Mouse (Mus musculus): Measurements from ENCODE around the gene Cpxm1. TPM values are rescaled to one million over a fixed set of nuclear protein-coding genes. Genes with fewer than 3 reads are reported as not detected.
A peak's percentile ranks its signal among the peaks of the same experiment; 100 is the strongest.
"Not testable (repeated sequence)": the region's sequence is repeated elsewhere in the genome, so short reads cannot be mapped to it uniquely, and the experiment has no call there.

Cpxm1 gene
- total RNA-seq, 1 experiment from 2014 or later = 4.8 TPM

GRCm38 (mm10) chr2:130406178-130406577 is 8.8 kb upstream of the Cpxm1 start, which contains the start of gene Tmem239:
TSS of gene Tmem239 (plus strand) at chr2:130406478.
- no peak for ATAC-seq (replicated peaks; ENCODE audit: low read depth, poor library complexity, severe bottlenecking)

GRCm38 (mm10) chr2:130404939-130405338 is 7.6 kb upstream of the Cpxm1 start, which contains the start of the genes Gm28372 and 1700020A23Rik:
TSS of gene Gm28372 (plus strand) at chr2:130405239.
TSS of gene 1700020A23Rik (plus strand) at chr2:130405259.
- ATAC-seq (replicated peaks; ENCODE audit: low read depth, poor library complexity, severe bottlenecking) = no peak

DNA sequence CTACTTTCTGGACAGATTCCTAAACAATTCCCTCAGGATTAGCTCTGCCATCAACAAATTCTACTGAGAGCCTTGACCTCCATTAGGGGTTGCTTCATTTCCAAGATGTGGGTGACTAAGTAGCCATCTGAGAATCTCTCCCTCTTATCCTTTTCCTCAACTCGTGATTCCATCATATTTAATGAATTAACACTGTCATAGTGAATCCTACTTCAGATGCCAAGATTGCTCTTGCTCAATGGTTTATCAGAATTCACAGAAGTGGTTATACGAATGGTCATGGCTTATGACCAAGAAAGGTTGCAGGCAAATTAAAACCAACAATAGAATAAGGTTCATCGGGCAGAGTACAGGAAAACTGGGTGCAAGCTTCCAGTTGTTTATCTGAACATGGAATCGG is 4.5 kb upstream of the Cpxm1 start:
- ATAC-seq (replicated peaks; ENCODE audit: low read depth, poor library complexity, severe bottlenecking) = no peak

- no peak for ATAC-seq (replicated peaks; ENCODE audit: low read depth, poor library complexity, severe bottlenecking)
These were observed 2.7 kb upstream of the Cpxm1 start for GRCm38 (mm10) chr2:130400046-130400445.

GRCm38 (mm10) chr2:130398091-130398490 is 717 bp upstream of the Cpxm1 start:
- peak; percentile 80 for ATAC-seq (replicated peaks; ENCODE audit: low read depth, poor library complexity, severe bottlenecking)

- no peak for ATAC-seq (replicated peaks; ENCODE audit: low read depth, poor library complexity, severe bottlenecking)
These were observed 1.7 kb downstream of the Cpxm1 start for GRCm38 (mm10) chr2:130395696-130396095.

- no peak for ATAC-seq (replicated peaks; ENCODE audit: low read depth, poor library complexity, severe bottlenecking)
These were observed 4.5 kb downstream of the Cpxm1 start for GRCm38 (mm10) chr2:130392836-130393235.

GRCm38 (mm10) chr2:130390993-130391625 is 6.3 kb downstream of the Cpxm1 start:
- no peak for ATAC-seq (replicated peaks; ENCODE audit: low read depth, poor library complexity, severe bottlenecking)

DNA sequence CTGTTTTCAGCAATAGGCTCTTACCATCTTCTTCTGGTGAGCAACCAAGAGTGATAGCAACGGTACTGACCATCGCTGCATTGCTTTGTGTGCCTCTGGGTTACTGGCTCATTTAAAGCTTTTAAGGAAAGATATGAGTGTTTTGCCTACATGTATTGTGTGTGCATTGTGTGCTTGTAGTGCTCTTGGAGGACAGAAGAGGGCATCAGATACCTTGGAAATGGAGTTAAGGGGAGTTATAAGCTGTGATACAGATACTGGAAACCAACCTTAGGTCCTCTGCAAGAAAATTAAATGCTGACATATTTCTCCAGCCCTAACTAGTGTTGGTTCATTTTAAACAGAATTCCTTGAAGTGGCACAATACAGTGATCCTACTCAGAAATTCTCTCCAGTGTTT is 8.6 kb downstream of the Cpxm1 start:
- ATAC-seq (replicated peaks; ENCODE audit: low read depth, poor library complexity, severe bottlenecking) = peak; percentile 73

- no peak for ATAC-seq (replicated peaks; ENCODE audit: low read depth, poor library complexity, severe bottlenecking)
These were observed 11.2 kb downstream of the Cpxm1 start for GRCm38 (mm10) chr2:130386212-130386611.

GRCm38 (mm10) chr2:130383895-130384294 is 13.5 kb downstream of the Cpxm1 start:
- ATAC-seq (replicated peaks; ENCODE audit: low read depth, poor library complexity, severe bottlenecking) = no peak

DNA sequence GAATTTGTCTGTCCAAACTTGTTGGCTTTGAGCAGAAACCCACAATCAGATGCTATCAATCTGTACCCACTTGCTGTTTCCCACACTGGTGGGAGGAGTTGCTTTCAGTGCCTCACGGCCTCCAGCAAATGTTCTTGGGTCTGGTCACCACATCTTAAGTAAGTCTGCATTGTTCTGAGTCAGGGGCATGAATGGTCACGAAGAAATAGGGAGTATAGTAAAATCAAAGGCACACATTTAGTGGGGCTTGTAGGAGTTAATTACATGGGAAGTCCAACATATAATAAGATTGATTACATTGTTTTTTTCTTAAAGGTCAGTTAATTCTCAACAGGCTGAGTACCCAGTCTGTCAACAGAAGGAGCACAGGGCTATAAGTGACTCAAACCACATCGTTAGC is 14.2 kb downstream of the Cpxm1 start:
- no peak for ATAC-seq (replicated peaks; ENCODE audit: low read depth, poor library complexity, severe bottlenecking)

DNA sequence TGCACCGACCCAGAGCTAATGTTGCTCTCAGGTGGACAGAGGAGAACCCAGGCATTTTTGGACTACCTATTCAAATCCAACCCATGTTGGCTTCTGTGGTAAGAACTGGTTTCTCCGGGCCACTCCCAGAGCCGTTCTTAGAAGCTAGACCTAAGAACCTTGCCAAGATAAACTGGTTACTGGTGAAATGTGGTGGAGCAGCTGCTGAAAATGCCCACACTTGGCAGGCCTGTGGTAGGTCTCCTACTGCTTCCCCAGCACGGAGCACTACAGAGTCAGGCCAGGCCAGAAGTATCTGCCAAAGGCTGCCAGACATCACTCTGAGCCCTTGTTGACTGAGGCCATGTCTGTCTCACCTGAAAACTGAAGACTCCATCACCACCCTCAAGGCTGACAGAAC is 22.4 kb downstream of the Cpxm1 start:
- ATAC-seq (replicated peaks; ENCODE audit: low read depth, poor library complexity, severe bottlenecking) = no peak

- not testable (repeated sequence) for ATAC-seq (replicated peaks; ENCODE audit: low read depth, poor library complexity, severe bottlenecking)
These were observed 24.3 kb downstream of the Cpxm1 start for GRCm38 (mm10) chr2:130373026-130373425.

- no peak for ATAC-seq (replicated peaks; ENCODE audit: low read depth, poor library complexity, severe bottlenecking)
These were observed 30.0 kb downstream of the Cpxm1 start for GRCm38 (mm10) chr2:130367386-130367785.

GRCm38 (mm10) chr2:130365211-130366094 is 31.9 kb downstream of the Cpxm1 start:
- ATAC-seq (replicated peaks; ENCODE audit: low read depth, poor library complexity, severe bottlenecking) = peak; percentile 48

DNA sequence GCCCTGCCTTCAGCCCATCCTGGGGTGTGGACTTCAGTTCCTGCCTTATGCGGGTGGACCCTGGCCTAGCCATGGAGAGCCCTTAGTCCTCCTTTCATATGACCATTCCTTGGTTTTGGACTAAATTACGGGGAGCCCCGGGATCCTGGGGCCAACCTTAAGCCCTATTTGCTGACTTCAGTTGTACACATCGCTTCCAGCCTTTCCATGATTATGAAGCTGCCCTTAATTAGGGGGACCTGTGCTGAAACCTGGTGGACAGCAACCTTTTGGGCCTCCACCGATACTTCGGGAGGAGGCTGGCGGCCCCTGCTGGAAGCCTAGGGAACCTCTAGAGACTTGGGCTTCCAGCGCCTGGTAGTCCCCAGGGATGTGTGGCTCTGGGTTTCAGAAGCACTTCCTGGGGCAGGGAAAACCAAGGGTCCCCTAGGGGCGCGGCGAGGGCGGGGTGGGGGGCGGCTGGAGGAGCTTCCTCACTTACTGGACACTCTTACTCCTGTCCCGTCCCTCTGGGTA is 34.8 kb downstream of the Cpxm1 start:
- ATAC-seq (replicated peaks; ENCODE audit: low read depth, poor library complexity, severe bottlenecking) = peak; percentile 65

- ATAC-seq (replicated peaks; ENCODE audit: low read depth, poor library complexity, severe bottlenecking) = no peak
These were observed 38.5 kb downstream of the Cpxm1 start for GRCm38 (mm10) chr2:130358852-130359251.

- ATAC-seq (replicated peaks; ENCODE audit: low read depth, poor library complexity, severe bottlenecking) = no peak
These were observed 39.8 kb downstream of the Cpxm1 start for GRCm38 (mm10) chr2:130357551-130357950.

- no peak for ATAC-seq (replicated peaks; ENCODE audit: low read depth, poor library complexity, severe bottlenecking)
These were observed 43.5 kb downstream of the Cpxm1 start for GRCm38 (mm10) chr2:130353889-130354288.

GRCm38 (mm10) chr2:130353411-130353810 is 44.0 kb downstream of the Cpxm1 start:
- no peak for ATAC-seq (replicated peaks; ENCODE audit: low read depth, poor library complexity, severe bottlenecking)
